ENCODE assay signal across 19 mouse cellular contexts in the genomic region with DNA sequence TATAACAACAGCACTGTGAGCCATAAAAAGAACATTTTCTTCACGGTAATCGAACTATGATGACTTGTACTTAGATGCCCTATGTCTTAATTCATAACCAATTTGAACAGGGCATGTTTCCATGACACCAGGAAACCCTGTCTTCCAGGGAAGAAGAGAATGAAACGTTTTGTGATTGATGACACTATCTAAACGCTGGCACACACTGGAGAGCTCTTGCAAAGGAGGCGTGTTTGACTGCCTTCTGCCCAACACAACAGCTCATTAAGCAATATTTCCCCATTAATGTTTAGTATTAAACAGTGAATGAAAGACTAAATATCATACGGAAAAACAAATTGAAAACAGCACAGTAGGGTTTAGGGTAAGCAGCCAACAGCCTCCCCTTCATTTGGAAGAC.
A peak's percentile ranks its signal among the peaks of the same experiment; 100 is the strongest.
DNase-seq lines count a peak whose midpoint lies in the region; ATAC-seq lines count a peak whose summit lies in the region.
"Had no signal": no experiment of that assay in that cellular context is flagged by ENCODE, and none has a peak within 500 bp of the region (broad histone marks: within the 10 kb centered on the region; RNA-seq: fewer than 3 reads in every experiment).

No protein-coding gene starts in this region.

- H3K4me1 ChIP-seq in forebrain, embryonic 14.5 days (ENCODE audit: control insufficient read depth, insufficient read depth, low read length): 0 out of 2 replicates have a peak, but pooled peaks cover 6% of the 10 kb centered on the region
- no peaks in the 10 kb centered on the region for H3K4me1 ChIP-seq in forebrain, embryonic 12.5 days
- H3K4me1 ChIP-seq in neural tube, embryonic 11.5 days (ENCODE audit: control insufficient read depth, insufficient read depth, low read length): no peaks in the 10 kb centered on the region
- H3K4me1 ChIP-seq in hindbrain, embryonic 15.5 days (replicated peaks): 0 out of 2 replicates have a peak, but pooled peaks cover 3% of the 10 kb centered on the region
- H3K4me1 ChIP-seq: embryonic facial prominence, embryonic 15.5 days; limb, embryonic 15.5 days had no signal

- no peak overlapping the region for H3K4me3 ChIP-seq in forebrain, embryonic 14.5 days (ENCODE audit: low read depth, low read length)
- H3K4me3 ChIP-seq in forebrain, embryonic 12.5 days (replicated peaks): no peak overlapping the region
- H3K4me3 ChIP-seq in neural tube, embryonic 11.5 days (ENCODE audit: low read depth, low read length): no peak overlapping the region
- no peak overlapping the region for H3K4me3 ChIP-seq in hindbrain, embryonic 15.5 days
- H3K4me3 ChIP-seq: embryonic facial prominence, embryonic 15.5 days; limb, embryonic 15.5 days had no signal

- DNase-seq in forebrain, embryonic 14.5 days (ENCODE audit: low spot score): peak; percentile 49
- no peak for DNase-seq in neural tube, embryonic 11.5 days (ENCODE audit: low spot score)
- no peak for DNase-seq in neural tube, embryonic 10.5 days (ENCODE audit: extremely low spot score, low spot score)
- DNase-seq in urinary bladder, postnatal 4 days (ENCODE audit: low spot score in 2 of 2): no peak
- no peak for DNase-seq in adrenal gland, postnatal 4 days (ENCODE audit: low spot score in 2 of 2)
- no peak for DNase-seq in testis, postnatal 10 days (ENCODE audit: low spot score)
- DNase-seq: cerebellum, postnatal 25 days; embryo, embryonic 11 days; heart, postnatal 10 days; kidney, adult 2 months; kidney, postnatal 14 days; retina, postnatal 1 day had no signal

- H3K27ac ChIP-seq in forebrain, embryonic 14.5 days (ENCODE audit: low read depth, low read length): no peak overlapping the region
- no peak overlapping the region for H3K27ac ChIP-seq in forebrain, embryonic 12.5 days
- no peak overlapping the region for H3K27ac ChIP-seq in neural tube, embryonic 11.5 days (ENCODE audit: low read depth, low read length)
- H3K27ac ChIP-seq in hindbrain, embryonic 15.5 days (replicated peaks): no peak overlapping the region
- H3K27ac ChIP-seq: embryonic facial prominence, embryonic 15.5 days; limb, embryonic 15.5 days had no signal

- peak; percentile 57; the same call in 1 of the 2 replicates for ATAC-seq in forebrain, embryonic 14.5 days
- ATAC-seq in forebrain, embryonic 12.5 days (ENCODE audit: low FRiP score): no peak
- ATAC-seq in neural tube, embryonic 11.5 days (ENCODE audit: insufficient read depth, low FRiP score, low TSS enrichment): 0 out of 2 replicates have a peak, but pooled peaks have one; percentile 38
- ATAC-seq in hindbrain, embryonic 15.5 days (ENCODE audit: low FRiP score, low read depth): peak; percentile 78

- no peaks in the 10 kb centered on the region for H3K36me3 ChIP-seq in forebrain, embryonic 14.5 days (ENCODE audit: control insufficient read depth, insufficient read depth, low read length)
- no peaks in the 10 kb centered on the region for H3K36me3 ChIP-seq in forebrain, embryonic 12.5 days (replicated peaks)
- H3K36me3 ChIP-seq in neural tube, embryonic 11.5 days (ENCODE audit: control insufficient read depth, insufficient read depth, low read length): no peaks in the 10 kb centered on the region
- no peaks in the 10 kb centered on the region for H3K36me3 ChIP-seq in hindbrain, embryonic 15.5 days
- H3K36me3 ChIP-seq: embryonic facial prominence, embryonic 15.5 days; limb, embryonic 15.5 days had no signal

- no peak overlapping the region for H3K4me2 ChIP-seq in forebrain, embryonic 14.5 days (ENCODE audit: low read length)
- no peak overlapping the region for H3K4me2 ChIP-seq in forebrain, embryonic 12.5 days
- no peak overlapping the region for H3K4me2 ChIP-seq in neural tube, embryonic 11.5 days (ENCODE audit: low read depth)
- H3K4me2 ChIP-seq in hindbrain, embryonic 15.5 days: no peak overlapping the region
- H3K4me2 ChIP-seq: embryonic facial prominence, embryonic 15.5 days; heart, embryonic 11.5 days; limb, embryonic 15.5 days; midbrain, embryonic 11.5 days had no signal

- H3K9ac ChIP-seq in forebrain, embryonic 14.5 days (ENCODE audit: low read length): no peak overlapping the region
- H3K9ac ChIP-seq in forebrain, embryonic 12.5 days: no peak overlapping the region
- no peak overlapping the region for H3K9ac ChIP-seq in neural tube, embryonic 11.5 days (ENCODE audit: low read length)
- H3K9ac ChIP-seq in hindbrain, embryonic 15.5 days: no peak overlapping the region
- H3K9ac ChIP-seq: embryonic facial prominence, embryonic 15.5 days; limb, embryonic 15.5 days had no signal

- no peaks in the 10 kb centered on the region for H3K9me3 ChIP-seq in forebrain, embryonic 14.5 days (replicated peaks; ENCODE audit: control insufficient read depth, low read length)
- no peaks in the 10 kb centered on the region for H3K9me3 ChIP-seq in forebrain, embryonic 12.5 days
- no peaks in the 10 kb centered on the region for H3K9me3 ChIP-seq in neural tube, embryonic 11.5 days (ENCODE audit: control insufficient read depth, low read length)
- H3K9me3 ChIP-seq in hindbrain, embryonic 15.5 days: no peaks in the 10 kb centered on the region
- H3K9me3 ChIP-seq: embryonic facial prominence, embryonic 15.5 days; limb, embryonic 15.5 days had no signal

- no peaks in the 10 kb centered on the region for H3K27me3 ChIP-seq in forebrain, embryonic 14.5 days (replicated peaks; ENCODE audit: control insufficient read depth, insufficient read depth, low read length)
- no peaks in the 10 kb centered on the region for H3K27me3 ChIP-seq in forebrain, embryonic 12.5 days
- no peaks in the 10 kb centered on the region for H3K27me3 ChIP-seq in neural tube, embryonic 11.5 days (ENCODE audit: control insufficient read depth, insufficient read depth, low read length)
- H3K27me3 ChIP-seq in hindbrain, embryonic 15.5 days: no peaks in the 10 kb centered on the region
- H3K27me3 ChIP-seq: CH12.LX; embryonic facial prominence, embryonic 15.5 days; limb, embryonic 15.5 days had no signal

- WGBS in forebrain, embryonic 14.5 days: 44% methylated on average over 6 of the region's 6 CpGs
- WGBS in forebrain, embryonic 12.5 days: 69% methylated on average over 6 of the region's 6 CpGs
- WGBS in neural tube, embryonic 11.5 days: 44% methylated on average over 6 of the region's 6 CpGs
- WGBS in hindbrain, embryonic 15.5 days: 20% methylated on average over 6 of the region's 6 CpGs
